Mouse (Mus musculus) T-helper 2 cell (primary cell): ENCODE results near the gene Kcnj8.
"Not testable (repeated sequence)": the region's sequence is repeated elsewhere in the genome, so short reads cannot be mapped to it uniquely, and the experiment has no call there.

ENCODE experiments used
- in situ Hi-C: fragments of 300-600 bp; cut with MboI, MseI; formaldehyde crosslinking; loops from one replicate; pipeline ENCODE4 v1.15.1; 2025; ENCODE audit warnings: high pct_unique_total_duplicates

Gene Kcnj8

GRCm38 (mm10) chr6:142550871-142551270 lies 20.5 kb downstream of the Kcnj8 start:
- in situ Hi-C loops: no loop called here

DNA sequence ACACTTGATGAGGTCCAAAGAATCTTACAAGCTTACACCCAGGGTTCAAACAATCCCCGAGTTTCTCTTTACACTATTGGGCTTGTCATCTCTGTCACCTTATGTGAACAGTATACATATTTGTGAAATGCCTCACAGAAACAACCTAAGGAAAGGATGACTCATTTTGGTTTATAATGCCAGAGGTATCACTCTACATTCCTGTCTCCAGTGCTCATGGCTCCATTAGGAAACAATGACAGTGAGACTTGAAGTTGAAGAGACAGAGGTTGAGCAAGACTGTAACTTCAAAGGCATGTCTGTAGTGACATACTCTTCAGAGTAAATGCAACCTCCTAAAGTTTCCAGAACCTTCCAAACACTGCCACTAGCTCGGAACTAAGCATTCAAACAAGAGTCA lies 23.0 kb downstream of the Kcnj8 start:
- in situ Hi-C loops: no loop called here

- in situ Hi-C loops: no loop called here
Measured at GRCm38 (mm10) chr6:142545132-142545531, 26.3 kb downstream of the Kcnj8 start.

DNA sequence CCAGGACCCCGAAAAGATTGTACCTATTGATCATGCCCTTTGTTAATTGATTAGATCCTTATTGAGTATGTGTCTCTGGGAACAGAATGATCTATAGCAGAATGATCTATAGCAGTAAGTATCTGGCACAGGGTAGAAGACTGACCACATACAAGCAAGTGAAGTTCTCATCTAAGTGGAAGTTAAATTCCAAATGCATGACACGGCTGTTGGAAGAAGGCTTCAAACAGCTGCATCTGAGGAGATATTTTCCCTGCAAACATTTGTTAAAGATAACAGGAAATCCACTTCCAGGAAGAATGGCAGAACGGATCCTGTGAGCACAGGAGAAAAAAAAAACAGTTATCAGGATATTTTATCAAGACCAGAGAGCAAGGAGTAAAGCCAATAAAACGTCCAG lies 27.8 kb downstream of the Kcnj8 start:
- in situ Hi-C loops: no loop called here

GRCm38 (mm10) chr6:142542800-142543175 lies 28.6 kb downstream of the Kcnj8 start:
- in situ Hi-C loops: no loop called here

- in situ Hi-C loops: no loop called here
Measured at GRCm38 (mm10) chr6:142542082-142542799, 29.2 kb downstream of the Kcnj8 start.

DNA sequence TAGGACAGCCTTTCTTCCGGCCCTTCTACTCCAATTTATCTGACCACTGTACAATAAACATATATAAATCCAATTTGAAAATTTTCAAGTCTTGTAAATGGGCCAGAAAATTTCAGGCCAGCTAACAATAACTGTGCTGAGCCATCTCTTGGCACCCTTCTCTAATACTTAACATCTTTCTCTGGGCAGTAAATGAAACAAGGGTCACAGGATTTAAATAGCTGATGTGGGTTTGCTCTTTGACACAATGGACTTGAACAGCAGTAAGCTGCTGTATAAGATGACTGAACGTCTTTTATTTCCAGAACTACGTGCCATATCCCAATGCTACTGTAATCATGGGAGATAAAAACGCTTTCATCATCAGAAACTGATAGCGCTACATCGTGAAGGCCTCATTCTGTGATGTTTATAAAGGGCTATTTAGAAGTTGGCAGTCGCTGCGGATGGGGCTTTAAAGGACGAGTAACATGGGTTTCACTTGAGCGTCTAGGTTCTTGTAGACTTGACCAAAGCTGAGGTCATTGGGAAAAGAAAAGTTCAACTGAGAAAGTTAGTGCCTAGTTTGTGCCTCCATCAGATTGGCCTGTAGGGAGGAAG lies 30.8 kb downstream of the Kcnj8 start:
- in situ Hi-C loops: no loop called here

DNA sequence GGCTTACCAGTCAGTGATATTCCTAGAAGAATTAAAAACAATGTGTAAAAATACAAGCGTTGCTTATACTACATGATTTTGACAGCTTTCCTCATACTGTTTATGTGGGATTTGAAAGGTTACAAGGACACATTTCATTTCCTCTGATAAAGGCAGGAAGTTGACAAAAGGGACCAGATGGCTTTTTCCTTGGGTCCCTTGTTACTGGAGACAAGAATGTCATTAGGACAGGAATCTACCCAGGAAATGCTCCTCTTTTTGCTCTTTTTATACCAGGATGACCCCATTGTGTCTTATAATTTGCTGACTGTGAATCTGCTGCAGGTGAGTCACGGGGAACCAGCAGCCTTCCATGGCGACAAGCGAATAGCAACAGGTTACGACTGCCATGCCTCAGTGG lies 31.3 kb downstream of the Kcnj8 start:
- in situ Hi-C loops: no loop called here

DNA sequence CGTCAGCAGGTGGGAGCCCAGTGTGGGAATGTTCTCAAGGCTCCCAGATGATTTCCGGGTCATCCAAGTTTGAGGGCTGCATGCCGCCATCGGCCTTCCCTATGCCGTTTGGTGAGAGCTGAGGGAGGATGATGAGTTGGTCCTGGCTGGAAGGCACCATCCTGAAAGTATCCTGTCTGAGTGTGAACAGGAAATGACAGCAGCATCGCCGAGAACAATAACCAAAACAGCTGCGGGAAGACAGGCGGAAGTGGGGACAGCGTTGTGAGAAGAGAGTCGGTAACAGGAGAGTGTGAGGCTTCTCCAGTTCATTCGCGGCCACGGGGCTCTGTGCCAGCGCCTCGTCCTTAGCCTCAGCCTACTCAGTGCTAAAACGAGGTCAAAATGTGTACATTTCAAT lies 32.9 kb downstream of the Kcnj8 start:
- in situ Hi-C loops: no loop called here

DNA sequence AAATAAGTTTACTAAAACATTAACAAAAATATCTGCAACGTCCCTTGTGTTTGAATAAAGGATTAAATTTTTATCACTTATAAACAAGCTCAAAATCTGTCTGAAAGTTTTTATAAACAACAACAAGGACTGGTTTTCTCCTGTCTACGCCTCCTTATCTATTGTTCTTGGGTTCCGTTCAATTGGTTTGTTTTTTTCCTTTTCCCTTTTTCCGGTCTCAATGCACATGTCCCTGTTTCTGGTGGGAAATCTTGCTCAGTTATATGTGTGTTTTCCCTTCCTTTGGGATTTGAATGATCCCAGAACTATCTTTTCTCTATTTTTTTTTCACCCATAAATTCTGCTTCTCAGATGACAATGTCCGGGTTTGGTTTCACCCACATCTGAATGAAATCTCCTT lies 38.0 kb downstream of the Kcnj8 start:
- in situ Hi-C loops: no loop called here

- in situ Hi-C loops: no loop called here
Measured at GRCm38 (mm10) chr6:142532686-142533085, 38.7 kb downstream of the Kcnj8 start.

DNA sequence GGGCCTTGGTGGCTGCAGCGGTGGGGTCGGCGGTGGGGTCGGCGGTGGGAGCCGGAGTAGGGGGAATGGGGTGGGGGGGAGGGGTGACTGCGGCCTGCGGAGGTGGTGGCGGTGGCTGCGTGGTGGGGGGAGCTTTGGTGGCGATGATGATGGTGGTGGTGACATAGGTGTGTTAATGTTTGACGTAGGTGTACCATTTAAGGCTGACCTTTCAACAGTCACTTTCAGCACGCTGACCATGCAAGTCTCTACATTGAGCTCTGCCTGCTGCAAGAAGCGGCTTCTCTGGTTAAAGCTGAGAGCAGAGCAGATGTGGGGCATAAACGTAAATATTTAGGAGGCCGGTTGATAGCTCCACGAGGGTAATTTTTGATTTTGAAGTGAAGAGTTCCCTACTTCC lies 39.3 kb downstream of the Kcnj8 start:
- in situ Hi-C loops: no loop called here

GRCm38 (mm10) chr6:142530378-142530777 lies 41.0 kb downstream of the Kcnj8 start:
- in situ Hi-C loops: no loop called here

- in situ Hi-C loops: no loop called here
Measured at GRCm38 (mm10) chr6:142529680-142530079, 41.7 kb downstream of the Kcnj8 start.

- in situ Hi-C loops: no loop called here
Measured at GRCm38 (mm10) chr6:142527931-142528562, 43.4 kb downstream of the Kcnj8 start.

- in situ Hi-C loops: loop anchor here (5.0 kb wide), 2 partner anchors 133 to 213 kb away; no protein-coding TSS in a partner anchor
Measured at GRCm38 (mm10) chr6:142524635-142525308, 46.6 kb downstream of the Kcnj8 start.

DNA sequence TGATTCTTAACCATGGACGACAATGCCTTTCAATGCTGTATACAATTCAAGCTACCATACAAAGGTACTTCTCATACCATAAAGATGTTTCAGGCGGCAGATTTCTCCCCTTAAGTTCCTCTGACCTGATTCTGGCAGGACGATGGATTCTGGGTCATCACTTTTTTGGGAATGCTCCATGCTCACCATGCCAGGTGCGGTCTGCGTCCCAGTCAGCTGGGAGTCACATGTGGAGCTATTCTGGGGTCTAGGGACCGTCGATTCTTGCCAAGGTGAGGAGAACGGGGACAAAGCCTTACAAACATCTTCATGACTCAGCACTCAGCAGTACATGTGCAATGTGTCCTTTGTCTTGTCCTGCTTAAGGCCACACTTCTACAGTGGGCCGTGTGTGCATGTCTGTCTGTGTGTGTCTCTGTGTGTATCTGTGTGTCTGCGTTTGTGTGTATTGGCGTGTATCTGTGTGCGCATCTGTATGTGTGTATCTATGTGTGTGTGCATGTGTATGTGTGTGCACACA lies 49.8 kb downstream of the Kcnj8 start:
- in situ Hi-C loops: loop anchor here (5.0 kb wide), 2 partner anchors 136 to 216 kb away; no protein-coding TSS in a partner anchor

DNA sequence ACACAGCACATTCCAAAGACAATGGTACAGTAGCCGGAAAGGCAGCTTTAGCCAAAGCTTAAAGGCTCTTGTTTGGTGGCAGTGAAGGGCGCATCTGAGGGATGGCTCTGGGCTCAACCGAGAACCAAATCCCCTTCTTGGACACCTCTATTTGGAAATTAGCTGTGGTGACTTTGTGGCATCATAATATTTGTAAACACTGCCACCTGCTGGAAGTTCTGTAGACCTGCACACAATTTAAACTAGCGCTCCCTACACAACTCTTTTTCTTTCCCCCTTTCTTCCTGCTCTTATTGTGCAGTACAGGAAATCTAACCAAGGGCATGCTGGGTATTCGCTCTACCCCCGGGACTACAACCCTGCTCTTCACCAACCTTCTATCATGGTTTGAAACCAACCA lies 52.3 kb downstream of the Kcnj8 start:
- in situ Hi-C loops: no loop called here

DNA sequence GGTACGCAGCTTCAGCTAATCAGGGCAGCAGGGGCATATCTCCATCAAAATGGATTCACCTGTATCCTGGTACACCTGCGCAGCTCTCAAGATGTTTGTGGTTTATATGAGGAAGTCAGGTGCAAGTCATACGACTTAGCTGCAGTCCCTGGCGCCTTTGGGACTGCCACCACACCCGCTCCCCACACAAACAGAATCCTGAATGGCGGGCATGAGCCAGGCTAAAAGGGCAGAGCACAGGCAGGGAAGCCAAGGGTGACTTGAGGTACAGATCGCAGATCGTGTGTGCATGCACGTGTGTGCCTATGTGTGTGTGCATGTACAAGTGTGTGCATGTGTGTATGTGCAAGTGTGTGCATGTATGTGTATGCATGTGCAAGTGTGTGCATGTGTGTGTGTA lies 56.0 kb downstream of the Kcnj8 start:
- in situ Hi-C loops: not testable (repeated sequence)

GRCm38 (mm10) chr6:142514912-142515311 lies 56.5 kb downstream of the Kcnj8 start:
- in situ Hi-C loops: no loop called here
